Mouse (Mus musculus) spleen, adult 2 months (tissue): ENCODE results near the gene Tap2.

Experiments
- CTCF ChIP-seq: fragments of 200-500 bp; IDR thresholded peaks from 2 replicates; pipeline ENCODE4 v1.5.1; 2011; ENCODE audit warnings: mild to moderate bottlenecking, inconsistent platforms; ENCODE audit not compliant: insufficient read depth, insufficient read length, insufficient replicate concordance; ENCODE audit errors: extremely low read depth
- POLR2A ChIP-seq: fragments of 200-500 bp; IDR thresholded peaks from 2 replicates; pipeline ENCODE4 v1.6.1; 2011; ENCODE audit warnings: low read depth, low read length, inconsistent platforms

DNA sequence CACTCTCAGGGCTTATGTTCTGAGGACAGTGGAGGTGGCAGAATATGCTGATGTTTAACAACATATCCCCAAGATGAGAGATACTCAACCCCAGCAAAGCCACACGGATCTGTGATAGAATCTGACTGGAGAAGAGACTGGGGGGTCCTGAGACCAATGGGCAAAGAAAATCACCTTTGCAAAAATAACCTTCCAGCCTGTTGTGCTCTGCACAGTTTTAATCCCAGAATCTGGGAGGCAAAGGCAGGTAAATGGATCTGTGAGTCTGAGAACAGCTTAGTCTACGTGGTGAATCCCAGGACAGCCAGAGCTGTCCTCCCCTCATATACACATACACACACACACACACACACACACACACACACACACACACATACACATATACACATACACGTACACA lies 46.0 kb downstream of the Tap2 start:
- TF ChIP-seq CTCF (no peak), POLR2A (no peak)
